Mouse (Mus musculus): ENCODE results near the gene Begain. TPM values are rescaled to one million over a fixed set of nuclear protein-coding genes. Genes with fewer than 3 reads are reported as not detected.

Begain gene
- polyA plus RNA-seq, 1 experiment from 2014 or later = 2.0 TPM

DNA sequence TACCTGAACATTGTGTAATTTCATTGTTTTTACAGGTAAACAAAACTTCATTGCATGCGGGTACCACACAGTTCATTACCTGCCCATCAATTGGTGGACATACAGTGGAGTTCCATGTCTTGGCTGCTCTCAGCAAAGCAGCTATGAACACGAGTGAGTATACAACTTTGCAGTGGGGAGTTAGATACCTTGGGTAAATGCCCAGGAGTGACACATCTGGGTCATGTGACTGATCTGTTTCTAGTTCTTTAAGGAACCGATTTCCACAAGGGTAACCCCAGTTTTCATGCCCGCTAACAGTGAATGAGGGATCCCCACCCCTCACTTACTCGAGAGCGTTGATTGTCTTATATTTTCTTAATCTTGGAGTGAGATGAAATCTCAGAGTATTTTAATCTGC is 9.0 kb upstream of the Begain start:
- TF ChIP-seq EP300 (IDR thresholded peaks at IDR 0.05) = no peak
- TF ChIP-seq CTCF (IDR thresholded peaks at IDR 0.05) = no peak

GRCm38 (mm10) chr12:109074777-109075285 is 6.8 kb upstream of the Begain start:
- H3K27ac ChIP-seq (ENCODE audit: low read length) = no peak overlapping the region
- no peak overlapping the region for H3K4me2 ChIP-seq (replicated peaks; ENCODE audit: low read depth, low read length)
- H3K4me1 ChIP-seq (ENCODE audit: insufficient read depth, low read depth, low read length) = no peaks in the 10 kb centered on the region
- no peaks in the 10 kb centered on the region for H3K9me3 ChIP-seq (ENCODE audit: low read length)
- no peaks in the 10 kb centered on the region for H3K36me3 ChIP-seq (ENCODE audit: insufficient read depth, low read length)
- DNase-seq (ENCODE audit: low spot score) (no peak), ATAC-seq (no peak)
- TF ChIP-seq EP300 (IDR thresholded peaks at IDR 0.05) = no peak
- TF ChIP-seq CTCF (IDR thresholded peaks at IDR 0.05) = no peak
- no peaks in the 10 kb centered on the region for H3K27me3 ChIP-seq (replicated peaks; ENCODE audit: insufficient read depth, low read length)
- no peak overlapping the region for H3K4me3 ChIP-seq (ENCODE audit: low read depth, low read length)
- no peak overlapping the region for H3K9ac ChIP-seq (replicated peaks; ENCODE audit: low read depth)
- WGBS = 52% methylated on average over 2 of the region's 2 CpGs

More for the DNA sequence above, 9.0 kb upstream of the Begain start:
- WGBS = 76% methylated on average over 6 of the region's 6 CpGs
- ATAC-seq (no peak), DNase-seq (ENCODE audit: low spot score) (no peak)
- Histone ChIP-seq H3K9me3 (ENCODE audit: low read length) (no peaks in the 10 kb centered on the region), H3K9ac (replicated peaks; ENCODE audit: low read depth) (no peak overlapping the region), H3K27ac (ENCODE audit: low read length) (no peak overlapping the region), H3K4me1 (ENCODE audit: insufficient read depth, low read depth, low read length) (no peaks in the 10 kb centered on the region), H3K27me3 (replicated peaks; ENCODE audit: insufficient read depth, low read length) (no peaks in the 10 kb centered on the region), H3K36me3 (ENCODE audit: insufficient read depth, low read length) (no peaks in the 10 kb centered on the region), H3K4me3 (ENCODE audit: low read depth, low read length) (no peak overlapping the region), H3K4me2 (replicated peaks; ENCODE audit: low read depth, low read length) (no peak overlapping the region)

DNA sequence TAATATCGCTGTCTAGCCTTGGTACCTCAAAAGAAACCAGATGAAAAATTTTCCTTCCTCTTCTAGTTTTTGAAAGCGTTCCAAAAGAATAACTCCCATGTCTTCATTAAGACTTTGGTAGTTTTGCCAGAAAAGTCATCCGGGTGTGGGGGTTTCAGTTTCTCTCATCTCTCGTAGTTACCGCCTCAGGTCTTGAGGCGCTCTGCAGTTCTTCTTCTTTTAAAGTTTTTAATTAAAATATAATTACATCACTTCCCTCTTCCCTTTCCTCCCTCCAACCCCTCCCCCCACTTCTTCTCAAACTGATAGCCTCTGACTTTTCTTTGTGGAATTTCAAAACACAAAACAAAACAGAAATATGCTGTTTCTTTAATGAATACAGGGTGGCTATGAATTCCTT is 6.1 kb upstream of the Begain start:
- Histone ChIP-seq H3K27ac (ENCODE audit: low read length) (no peak overlapping the region), H3K9ac (replicated peaks; ENCODE audit: low read depth) (no peak overlapping the region), H3K4me1 (ENCODE audit: insufficient read depth, low read depth, low read length) (no peaks in the 10 kb centered on the region), H3K9me3 (ENCODE audit: low read length) (no peaks in the 10 kb centered on the region), H3K36me3 (ENCODE audit: insufficient read depth, low read length) (no peaks in the 10 kb centered on the region), H3K4me3 (ENCODE audit: low read depth, low read length) (no peak overlapping the region), H3K27me3 (replicated peaks; ENCODE audit: insufficient read depth, low read length) (no peaks in the 10 kb centered on the region), H3K4me2 (replicated peaks; ENCODE audit: low read depth, low read length) (no peak overlapping the region)
- ATAC-seq (no peak), DNase-seq (ENCODE audit: low spot score) (no peak)
- TF ChIP-seq CTCF (IDR thresholded peaks at IDR 0.05) (no peak), EP300 (IDR thresholded peaks at IDR 0.05) (no peak)
- 71% methylated on average over 6 of the region's 6 CpGs for WGBS

DNA sequence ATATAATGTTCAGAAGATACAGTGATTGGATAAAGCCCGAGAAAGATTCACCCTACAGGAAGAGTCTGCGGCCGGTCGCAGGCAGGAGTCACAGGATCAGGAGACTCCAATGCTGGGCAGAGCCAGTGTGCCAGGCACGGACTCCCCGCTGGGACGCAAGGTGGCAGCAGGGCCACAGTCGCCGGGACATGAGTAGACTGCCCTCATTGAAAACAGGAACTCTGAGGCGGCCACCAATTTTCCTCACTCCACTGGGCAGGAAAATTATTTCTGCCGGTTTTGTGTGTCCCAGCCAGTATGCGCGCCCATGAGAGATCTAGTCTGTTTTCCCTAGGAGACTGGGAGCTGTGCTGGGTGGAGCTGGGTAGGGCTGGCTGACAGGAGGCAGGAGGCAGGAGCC is 3.2 kb upstream of the Begain start:
- Histone ChIP-seq H3K36me3 (ENCODE audit: insufficient read depth, low read length) (no peaks in the 10 kb centered on the region), H3K27ac (ENCODE audit: low read length) (no peak overlapping the region), H3K9me3 (ENCODE audit: low read length) (no peaks in the 10 kb centered on the region), H3K9ac (replicated peaks; ENCODE audit: low read depth) (no peak overlapping the region), H3K4me2 (replicated peaks; ENCODE audit: low read depth, low read length) (no peak overlapping the region), H3K27me3 (replicated peaks; ENCODE audit: insufficient read depth, low read length) (no peaks in the 10 kb centered on the region), H3K4me3 (ENCODE audit: low read depth, low read length) (no peak overlapping the region), H3K4me1 (ENCODE audit: insufficient read depth, low read depth, low read length) (no peaks in the 10 kb centered on the region)
- no peak for ATAC-seq
- TF ChIP-seq EP300 (IDR thresholded peaks at IDR 0.05) (no peak), CTCF (IDR thresholded peaks at IDR 0.05) (no peak)
- no peak for DNase-seq (ENCODE audit: low spot score)
- WGBS = 82% methylated on average over 13 of the region's 13 CpGs

- 30% methylated on average over 2 of the region's 2 CpGs for WGBS
- DNase-seq (ENCODE audit: low spot score) (no peak), ATAC-seq (no peak)
- Histone ChIP-seq H3K4me1 (ENCODE audit: insufficient read depth, low read depth, low read length) (no peaks in the 10 kb centered on the region), H3K27me3 (replicated peaks; ENCODE audit: insufficient read depth, low read length) (no peaks in the 10 kb centered on the region), H3K9ac (replicated peaks; ENCODE audit: low read depth) (no peak overlapping the region), H3K36me3 (ENCODE audit: insufficient read depth, low read length) (no peaks in the 10 kb centered on the region), H3K9me3 (ENCODE audit: low read length) (no peaks in the 10 kb centered on the region), H3K4me2 (replicated peaks; ENCODE audit: low read depth, low read length) (no peak overlapping the region), H3K4me3 (ENCODE audit: low read depth, low read length) (no peak overlapping the region), H3K27ac (ENCODE audit: low read length) (no peak overlapping the region)
- no peak for TF ChIP-seq EP300 (IDR thresholded peaks at IDR 0.05)
Observed at GRCm38 (mm10) chr12:109069751-109070150, 1.7 kb upstream of the Begain start.

DNA sequence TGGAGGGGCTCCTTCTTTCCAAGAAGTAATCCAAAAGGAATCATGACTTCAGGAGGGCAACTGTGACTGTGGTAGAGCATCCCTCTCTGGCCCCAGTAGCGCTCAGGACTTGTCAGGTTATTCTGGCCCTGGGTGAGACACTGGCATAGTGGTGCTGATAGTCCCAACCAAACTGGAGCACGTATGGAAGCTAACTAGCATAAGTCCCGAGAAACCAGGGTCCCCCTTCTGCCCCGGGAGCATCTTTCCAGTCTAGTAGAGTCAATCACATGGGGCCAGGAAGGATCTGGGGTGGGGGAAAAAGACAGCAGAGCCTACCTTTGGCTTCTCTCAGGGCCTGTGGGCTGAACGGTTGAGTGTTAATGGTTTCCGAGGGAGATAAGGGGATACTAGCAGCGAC is 721 bp upstream of the Begain start:
- Histone ChIP-seq H3K9me3 (ENCODE audit: low read length) (no peaks in the 10 kb centered on the region), H3K4me2 (replicated peaks; ENCODE audit: low read depth, low read length) (no peak overlapping the region), H3K36me3 (ENCODE audit: insufficient read depth, low read length) (no peaks in the 10 kb centered on the region), H3K4me3 (ENCODE audit: low read depth, low read length) (no peak overlapping the region), H3K27me3 (replicated peaks; ENCODE audit: insufficient read depth, low read length) (no peaks in the 10 kb centered on the region), H3K27ac (ENCODE audit: low read length) (no peak overlapping the region), H3K4me1 (ENCODE audit: insufficient read depth, low read depth, low read length) (no peaks in the 10 kb centered on the region), H3K9ac (replicated peaks; ENCODE audit: low read depth) (no peak overlapping the region)
- WGBS = 40% methylated on average over 7 of the region's 7 CpGs
- ATAC-seq (no peak), DNase-seq (ENCODE audit: low spot score) (no peak)
- TF ChIP-seq CTCF (IDR thresholded peaks at IDR 0.05) (no peak), EP300 (IDR thresholded peaks at IDR 0.05) (no peak)
